Mouse (Mus musculus) gonadal fat pad, adult 2 months (tissue): Measurements from ENCODE around the gene Lexm. TPM values are rescaled to one million over a fixed set of nuclear protein-coding genes. Genes with fewer than 3 reads are reported as not detected.

Source experiments
- DNase-seq: peaks from one replicate; pipeline ENCODE4 v3.0.0-alpha.2; 2012; ENCODE audit warnings: low read depth
- polyA plus RNA-seq: library from polyadenylated mRNA; depleted of rRNA; stranded (reverse); fragments of >200 nt; gene quantifications from 2 replicates; pipeline ENCODE4 v1.2.3, GENCODE M21; 2012; rRNA removed

Lexm gene
- polyA plus RNA-seq, 1 experiment: 0.53 TPM

GRCm38 (mm10) chr4:106542211-106542610 lies 74.8 kb downstream of the Lexm start:
- no peak for DNase-seq

DNA sequence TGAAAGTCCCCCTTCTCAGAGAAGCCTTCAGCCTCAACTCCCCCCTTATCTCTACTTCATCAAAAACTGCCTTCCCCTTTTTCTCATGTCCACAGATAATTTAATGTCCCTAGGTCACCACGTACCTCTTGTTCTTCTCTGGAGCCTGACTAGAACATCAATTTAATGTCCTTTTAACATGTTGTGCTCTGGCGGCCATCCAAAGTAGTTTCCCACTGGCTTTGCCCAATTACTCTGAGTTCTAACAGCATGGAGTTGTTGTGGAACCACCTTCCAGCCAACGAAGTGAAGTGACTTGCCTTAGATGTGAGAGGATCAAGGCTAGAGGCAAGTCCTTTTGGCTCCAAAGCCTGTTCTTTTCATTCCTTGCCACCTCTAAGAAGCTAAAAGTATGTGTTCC lies 75.5 kb downstream of the Lexm start:
- DNase-seq: no peak

Other genes starting within 250 kb of the Lexm start
- 0.58 and 1.0 TPM in 2 replicates for gene Pcsk9, start 152.9 kb downstream of the Lexm start, polyA plus RNA-seq
- gene Bsnd, start 125.0 kb downstream of the Lexm start, polyA plus RNA-seq: 2.5 and 3.7 TPM in 2 replicates
- 15.5 and 27.9 TPM in 2 replicates for gene Dhcr24, start 56.2 kb downstream of the Lexm start, polyA plus RNA-seq
- gene Ttc22, start 5.2 kb upstream of the Lexm start, polyA plus RNA-seq: 0.13 and 0.28 TPM in 2 replicates
- gene Pars2, start 33.8 kb upstream of the Lexm start, polyA plus RNA-seq: 10.3 and 11.0 TPM in 2 replicates
- 38.6 and 51.6 TPM in 2 replicates for gene Ttc4, start 61.7 kb upstream of the Lexm start, polyA plus RNA-seq
- 0.69 and 0.95 TPM in 2 replicates for gene Mroh7, start 113.7 kb upstream of the Lexm start, polyA plus RNA-seq
- 0.38 and 0.46 TPM in 2 replicates for gene Fam151a, start 116.6 kb upstream of the Lexm start, polyA plus RNA-seq
- gene Acot11, start 187.8 kb upstream of the Lexm start, polyA plus RNA-seq: 4.1 and 4.7 TPM in 2 replicates